Mouse (Mus musculus) CH12.LX (cell line): Measurements from ENCODE around the gene Syndig1.

ENCODE experiments used
- CTCF ChIP-seq, 2 experiments: IDR thresholded peaks in 1 of 2; conservative IDR thresholded peaks in 1 of 2; 2 replicates each; pipeline ENCODE4 v1.5.1; 2011 to 2012; ENCODE audit warnings: low read depth in 2 of 2, low read length in 2 of 2, improper control_type of control experiment in 1 of 2, inconsistent platforms in 1 of 2, mild to moderate bottlenecking in 1 of 2, moderate library complexity in 1 of 2
- ETS1 ChIP-seq: conservative IDR thresholded peaks from 2 replicates; pipeline ENCODE4 v1.6.1; 2012; ENCODE audit warnings: low read depth, mild to moderate bottlenecking, inconsistent platforms, low read length, improper control_type of control experiment, moderate library complexity
- GABPA ChIP-seq: IDR thresholded peaks from 2 replicates; pipeline ENCODE4 v1.6.1; 2012; ENCODE audit warnings: low read depth, low read length, improper control_type of control experiment, inconsistent platforms; ENCODE audit not compliant: insufficient replicate concordance
- JUND ChIP-seq: conservative IDR thresholded peaks from 2 replicates; pipeline ENCODE4 v1.6.1; 2011; ENCODE audit warnings: low read depth, low read length, improper control_type of control experiment
- MAX ChIP-seq: IDR thresholded peaks from 2 replicates; pipeline ENCODE4 v1.6.1; 2011; ENCODE audit warnings: low read length, improper control_type of control experiment
- MEF2A ChIP-seq: IDR thresholded peaks from 2 replicates; pipeline ENCODE4 v1.6.1; 2014; ENCODE audit warnings: low read depth, mild to moderate bottlenecking, inconsistent platforms, low read length, improper control_type of control experiment, borderline replicate concordance
- POLR2A ChIP-seq: IDR thresholded peaks from 2 replicates; pipeline ENCODE4 v1.6.1; 2011; ENCODE audit warnings: low read depth, mild to moderate bottlenecking, improper control_type of control experiment, low read length
- RCOR1 ChIP-seq: conservative IDR thresholded peaks from 2 replicates; pipeline ENCODE4 v1.6.1; 2012; ENCODE audit warnings: low read depth, mild to moderate bottlenecking, inconsistent platforms, low read length, improper control_type of control experiment
- TCF12 ChIP-seq: IDR thresholded peaks from 2 replicates; pipeline ENCODE4 v1.6.1; 2014; ENCODE audit warnings: low read depth, mild to moderate bottlenecking, inconsistent platforms, low read length, improper control_type of control experiment
- USF2 ChIP-seq: conservative IDR thresholded peaks from 2 replicates; pipeline ENCODE4 v1.6.1; 2011; ENCODE audit warnings: low read depth, low read length, improper control_type of control experiment
- ZC3H11A ChIP-seq: IDR thresholded peaks from 2 replicates; pipeline ENCODE4 v1.6.1; 2012; ENCODE audit warnings: low read depth, mild to moderate bottlenecking, inconsistent platforms, low read length, improper control_type of control experiment

GRCm38 (mm10) chr2:149818395-149818794 lies 10.6 kb upstream of the Syndig1 start:
- TF ChIP-seq TCF12 = no peak
- TF ChIP-seq POLR2A = no peak
- no peak for TF ChIP-seq CTCF (conservative IDR thresholded peaks at IDR 0.05 in 1 of 2, IDR thresholded peaks at IDR 0.05 in 1 of 2; ENCODE audit: low read depth in 2 of 2, low read length in 2 of 2)
- TF ChIP-seq MAX = no peak
- TF ChIP-seq MEF2A = no peak
- no peak for TF ChIP-seq ETS1
- TF ChIP-seq JUND = no peak
- TF ChIP-seq ZC3H11A = no peak
- no peak for TF ChIP-seq GABPA
- no peak for TF ChIP-seq USF2
- no peak for TF ChIP-seq RCOR1
